Mouse (Mus musculus): ENCODE measurements around the gene Gramd1a.
A peak's percentile ranks its signal among the peaks of the same experiment; 100 is the strongest.

Gramd1a gene

DNA sequence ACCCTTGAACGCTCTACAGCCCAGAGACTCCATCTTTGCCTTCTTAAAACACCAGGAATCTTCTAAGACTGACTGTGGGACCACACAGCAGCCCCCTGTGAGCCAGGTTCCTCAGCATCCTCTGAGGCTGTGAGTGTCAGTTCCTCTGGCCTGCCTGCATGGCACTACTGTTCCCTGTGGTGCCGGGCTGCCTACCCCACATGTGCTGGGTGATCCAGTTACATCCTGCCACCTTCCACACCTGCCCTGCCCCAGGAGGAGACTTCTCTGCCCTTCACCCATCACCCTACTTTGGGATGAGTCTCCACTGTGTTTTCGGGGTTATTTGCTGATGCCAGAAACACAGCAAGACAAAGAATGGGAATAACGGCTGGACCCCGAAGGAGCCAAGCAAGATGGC lies 36.1 kb downstream of the Gramd1a start:
- DNase-seq = peak; percentile 57

DNA sequence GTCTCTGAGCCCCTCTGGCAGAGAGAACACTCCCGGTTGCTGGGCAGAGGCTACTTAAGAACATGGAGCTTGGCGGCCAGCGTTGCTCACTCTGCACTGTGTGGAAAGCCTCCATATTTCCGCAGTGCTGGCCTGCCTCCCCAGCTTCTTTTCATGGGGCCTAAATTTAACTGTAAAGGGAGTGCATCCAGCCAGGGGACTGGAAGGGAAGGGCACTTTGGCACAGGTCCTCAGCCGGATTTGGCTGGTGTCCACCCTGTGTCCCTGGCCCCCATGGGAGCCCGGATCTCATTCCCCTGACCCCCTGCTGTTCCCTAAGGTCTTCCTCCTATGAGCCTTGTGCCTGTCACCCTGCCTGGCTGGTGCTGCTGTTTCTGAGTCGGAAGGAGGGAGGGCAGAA lies 37.2 kb downstream of the Gramd1a start:
- peak; percentile 83 for DNase-seq

DNA sequence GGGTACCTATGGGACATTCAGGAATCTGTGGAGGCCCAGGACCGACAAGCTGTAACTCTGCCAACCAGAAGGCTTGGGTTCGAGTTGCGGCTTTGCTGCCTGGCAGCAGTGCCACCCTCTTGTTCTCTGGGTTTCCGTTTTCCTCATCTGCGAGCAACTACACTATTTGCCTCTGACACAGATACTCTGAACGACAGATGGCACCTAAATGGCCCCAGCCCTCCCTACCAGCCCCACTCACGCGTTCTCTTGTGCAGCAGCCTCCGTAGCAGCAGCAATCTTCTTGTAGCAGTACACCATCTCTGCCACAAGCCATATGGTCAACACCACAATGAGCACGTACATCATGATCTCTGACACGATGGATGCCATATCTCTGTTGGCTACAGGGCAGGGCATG lies 38.2 kb downstream of the Gramd1a start:
- peak; percentile 81 for DNase-seq

DNA sequence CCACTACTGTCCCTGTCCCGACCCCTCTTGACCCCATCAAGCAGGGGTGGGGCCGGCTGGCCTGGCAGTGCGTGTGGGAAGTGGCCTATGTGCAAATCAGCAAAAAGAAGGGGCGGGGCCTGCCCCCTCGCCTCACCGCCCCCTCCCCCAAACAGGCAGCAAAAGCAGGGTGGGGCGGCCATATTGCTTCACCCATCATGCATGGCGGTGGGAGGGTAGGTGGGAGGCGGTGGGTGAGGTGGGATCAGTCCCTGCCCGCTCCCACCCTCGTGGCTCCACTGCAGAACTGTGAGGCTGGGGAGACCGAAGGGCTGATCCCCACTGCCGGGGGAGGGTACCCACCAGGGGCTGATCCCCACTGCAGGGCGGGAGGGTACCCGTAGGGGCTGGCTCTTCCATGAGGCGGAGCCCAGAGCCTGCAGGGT lies 39.0 kb downstream of the Gramd1a start:
- DNase-seq = peak; percentile 75

DNA sequence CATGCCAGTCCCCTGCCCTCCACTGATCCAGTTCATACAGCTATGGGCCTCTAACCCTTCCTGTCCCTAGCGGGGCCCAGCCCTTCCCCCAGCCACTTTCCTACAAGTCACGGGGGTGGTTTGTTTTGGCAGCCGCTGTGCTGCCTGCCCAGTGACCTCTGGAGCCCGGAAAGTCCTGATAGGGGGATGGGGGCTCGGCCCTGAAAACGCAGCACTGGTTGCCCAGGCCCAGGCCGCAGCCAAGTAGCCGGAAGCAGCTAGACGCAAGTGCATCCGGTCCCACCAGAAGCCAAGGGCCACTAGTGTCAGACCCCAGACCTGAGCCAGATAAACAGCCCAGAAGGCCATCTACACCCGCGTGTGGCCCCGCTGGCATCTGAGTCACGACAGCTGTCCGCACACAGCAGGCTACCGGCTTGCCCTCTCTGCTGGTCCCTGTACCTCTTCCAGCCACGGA lies 40.1 kb downstream of the Gramd1a start:
- DNase-seq = peak; percentile 85

DNA sequence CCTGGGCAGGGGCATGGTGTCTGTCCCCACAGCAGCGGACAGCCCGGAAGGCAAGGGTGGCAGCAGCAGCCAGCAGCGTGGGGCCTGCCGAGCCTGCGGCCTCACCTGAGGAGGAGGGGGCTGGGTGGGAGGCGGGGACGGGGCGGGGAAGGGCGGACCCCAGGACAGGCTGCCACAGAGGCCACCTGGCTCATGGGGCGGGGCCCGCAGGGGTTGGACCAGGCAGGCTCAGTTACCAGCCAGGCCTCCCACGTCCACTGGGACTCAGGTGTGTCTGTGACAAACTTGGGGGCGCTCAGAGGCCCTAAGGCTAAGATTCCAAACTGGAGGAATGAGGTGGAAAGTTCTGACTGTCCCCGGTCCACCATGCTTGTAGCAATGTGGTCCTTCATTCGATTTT lies 40.5 kb downstream of the Gramd1a start, which contains the start of gene Hpn:
Gene Hpn, minus strand, starts transcription at position 109 of the 400 bp plus-strand sequence.
- no peak for DNase-seq

DNA sequence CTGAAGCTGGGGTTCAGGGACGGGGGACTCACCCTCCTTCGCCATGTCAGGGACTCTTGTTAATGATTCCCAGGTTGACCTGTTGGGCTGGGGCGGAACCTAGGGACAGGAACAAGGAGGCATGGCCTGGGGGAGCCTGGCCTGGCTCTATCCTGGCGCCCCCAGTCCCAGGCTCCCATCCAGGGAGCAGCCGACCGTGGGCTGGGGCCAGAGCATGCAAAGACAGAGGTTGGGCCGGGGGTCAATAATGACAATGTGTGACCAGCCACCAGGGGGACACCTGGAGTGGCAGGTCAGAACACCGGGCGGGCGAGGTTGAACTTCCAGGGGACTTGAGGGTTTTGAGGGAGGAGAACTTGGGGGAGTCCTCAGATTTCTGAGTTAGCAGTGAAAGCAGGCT lies 41.0 kb downstream of the Gramd1a start:
- no peak for DNase-seq

DNA sequence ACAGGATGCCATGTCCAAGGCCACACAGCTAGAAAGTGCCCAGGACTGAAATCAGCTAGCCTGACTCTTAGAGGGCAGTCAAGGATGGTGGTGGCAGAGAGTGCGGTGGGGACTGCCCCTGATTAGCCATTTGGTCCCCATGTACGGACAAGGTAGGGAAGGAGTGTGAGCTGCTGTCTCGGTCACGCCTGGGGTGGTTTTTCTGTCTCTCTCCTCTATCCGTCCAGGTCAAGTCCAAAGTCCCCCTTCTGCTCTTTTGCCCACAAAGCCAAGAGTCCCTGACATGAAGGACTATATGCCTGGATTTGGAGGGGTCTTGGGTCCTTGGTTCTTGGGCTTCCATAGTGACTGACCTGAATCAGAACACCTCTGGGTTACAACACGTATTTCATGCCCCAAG lies 41.9 kb downstream of the Gramd1a start:
- DNase-seq = no peak

DNA sequence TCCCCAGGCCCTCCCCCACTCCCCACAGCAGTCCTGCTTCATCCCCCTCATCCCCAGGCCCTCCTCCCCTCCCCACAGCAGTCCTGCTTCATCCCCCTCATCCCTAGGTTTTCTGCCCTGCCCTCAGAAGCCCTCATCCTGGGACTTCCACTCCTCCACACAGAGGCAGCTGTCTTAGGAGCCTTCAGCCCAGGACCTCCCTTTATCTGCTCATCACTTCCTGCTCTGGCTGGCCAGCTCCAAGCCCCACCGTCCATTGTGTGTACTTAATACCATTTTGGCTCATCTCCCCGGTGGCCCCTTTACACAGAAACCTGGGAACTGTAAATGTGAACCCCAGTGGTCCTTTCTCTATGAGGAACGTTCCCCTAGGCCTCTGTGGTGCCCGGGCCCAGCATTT lies 43.7 kb downstream of the Gramd1a start:
- peak; percentile 22 for DNase-seq

DNA sequence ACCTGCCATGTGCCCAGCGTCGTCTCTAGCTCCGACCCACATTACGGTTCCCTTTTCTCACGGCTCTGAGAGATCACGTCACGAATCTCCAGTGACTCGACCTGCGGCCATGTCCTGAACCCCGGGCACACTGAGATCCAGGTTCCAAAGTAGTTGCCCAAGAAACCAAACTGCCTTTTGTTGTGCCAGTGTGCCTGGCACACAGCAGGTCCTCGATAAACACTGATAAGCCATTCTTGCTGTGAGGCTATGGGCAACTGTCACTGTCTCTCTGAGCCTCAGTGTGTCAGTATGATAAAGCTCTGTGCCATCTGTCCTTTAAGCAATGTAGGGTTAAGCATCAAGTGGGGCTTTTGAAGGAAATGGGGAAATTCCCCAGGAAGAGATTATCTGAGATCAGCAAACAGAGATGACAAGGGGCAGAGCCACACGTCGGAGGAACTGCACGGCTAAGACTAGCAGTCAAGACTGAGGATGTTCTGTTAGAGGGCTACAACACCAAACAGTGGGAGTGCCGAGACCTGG lies 44.8 kb downstream of the Gramd1a start:
- DNase-seq = no peak

DNA sequence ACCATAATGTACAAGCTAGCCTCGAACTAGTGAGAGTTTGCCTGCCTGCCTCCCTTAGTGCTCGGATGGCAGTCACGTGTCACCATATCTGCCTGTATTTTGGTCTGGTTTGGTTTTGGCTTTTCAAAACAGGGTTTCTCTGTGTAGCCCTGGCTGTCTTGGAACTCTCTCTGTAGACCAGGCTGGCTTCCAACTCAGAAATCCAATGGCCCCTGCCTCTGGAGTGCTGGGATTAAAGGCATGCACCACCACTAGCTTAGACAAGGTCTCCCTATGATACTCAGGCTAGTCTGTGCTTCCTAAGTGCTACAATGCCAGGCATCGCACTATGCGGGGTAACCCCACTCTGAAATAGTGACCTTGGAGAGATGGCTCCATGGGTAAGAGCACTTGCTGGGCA lies 45.9 kb downstream of the Gramd1a start:
- DNase-seq = peak; percentile 32

DNA sequence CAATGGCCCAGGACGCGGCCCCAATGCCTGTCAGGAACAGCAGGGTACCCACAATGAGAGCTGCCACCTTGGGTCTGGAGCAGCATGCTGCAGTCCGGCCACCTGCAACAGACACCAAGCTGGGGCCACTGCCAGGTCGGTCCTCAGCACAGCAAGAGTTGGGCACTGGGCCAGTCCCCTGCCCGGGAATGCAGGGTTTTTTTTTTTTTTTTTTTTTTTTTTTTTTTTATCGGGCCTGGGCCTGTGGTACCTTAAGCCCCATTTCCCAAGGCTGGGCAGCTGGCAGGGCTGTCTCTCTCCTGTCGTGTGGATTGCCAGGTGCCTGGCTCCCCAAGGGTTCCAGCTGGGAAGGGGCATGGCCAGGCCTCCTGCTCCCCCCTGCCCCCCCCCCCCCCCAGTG lies 46.6 kb downstream of the Gramd1a start:
- DNase-seq = peak; percentile 83

DNA sequence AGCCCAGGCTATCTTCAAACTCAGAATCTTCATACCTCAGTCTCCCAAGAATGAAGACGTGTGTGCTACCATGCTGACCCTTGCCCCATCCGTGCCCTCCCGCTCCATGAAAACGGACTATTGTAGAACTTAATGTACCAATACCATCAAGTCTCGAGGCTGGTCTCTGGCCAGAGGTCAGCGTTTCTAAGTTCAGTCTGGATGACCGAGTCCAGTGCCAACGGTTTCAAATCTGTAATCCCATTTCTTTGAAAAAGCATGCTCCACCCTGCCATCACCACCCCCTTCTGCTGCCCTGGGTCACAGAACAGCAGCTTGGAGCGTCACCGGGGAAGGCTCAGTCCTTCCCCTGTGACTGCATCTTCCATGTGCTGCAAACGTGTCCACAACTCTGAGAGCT lies 47.9 kb downstream of the Gramd1a start:
- DNase-seq = peak; percentile 31

DNA sequence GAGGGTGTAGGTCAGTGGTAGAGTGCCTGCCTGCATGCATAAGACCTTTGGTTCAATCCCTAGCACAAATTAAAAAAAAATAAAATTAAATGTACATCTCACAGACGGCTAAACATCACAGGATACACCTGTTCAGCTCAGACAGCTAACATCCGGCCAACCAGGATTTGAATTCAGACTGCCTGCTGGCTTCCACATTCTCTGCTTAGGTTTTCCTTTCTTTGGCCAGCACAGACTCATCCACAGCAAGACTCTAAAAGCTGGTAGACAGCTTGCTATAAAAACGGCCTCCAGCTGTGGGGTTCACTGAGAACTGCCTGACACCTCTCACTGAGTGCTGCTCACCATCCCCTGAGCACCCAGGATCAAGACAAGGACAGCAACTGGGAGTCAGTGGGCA lies 49.5 kb downstream of the Gramd1a start:
- DNase-seq = peak; percentile 22

DNA sequence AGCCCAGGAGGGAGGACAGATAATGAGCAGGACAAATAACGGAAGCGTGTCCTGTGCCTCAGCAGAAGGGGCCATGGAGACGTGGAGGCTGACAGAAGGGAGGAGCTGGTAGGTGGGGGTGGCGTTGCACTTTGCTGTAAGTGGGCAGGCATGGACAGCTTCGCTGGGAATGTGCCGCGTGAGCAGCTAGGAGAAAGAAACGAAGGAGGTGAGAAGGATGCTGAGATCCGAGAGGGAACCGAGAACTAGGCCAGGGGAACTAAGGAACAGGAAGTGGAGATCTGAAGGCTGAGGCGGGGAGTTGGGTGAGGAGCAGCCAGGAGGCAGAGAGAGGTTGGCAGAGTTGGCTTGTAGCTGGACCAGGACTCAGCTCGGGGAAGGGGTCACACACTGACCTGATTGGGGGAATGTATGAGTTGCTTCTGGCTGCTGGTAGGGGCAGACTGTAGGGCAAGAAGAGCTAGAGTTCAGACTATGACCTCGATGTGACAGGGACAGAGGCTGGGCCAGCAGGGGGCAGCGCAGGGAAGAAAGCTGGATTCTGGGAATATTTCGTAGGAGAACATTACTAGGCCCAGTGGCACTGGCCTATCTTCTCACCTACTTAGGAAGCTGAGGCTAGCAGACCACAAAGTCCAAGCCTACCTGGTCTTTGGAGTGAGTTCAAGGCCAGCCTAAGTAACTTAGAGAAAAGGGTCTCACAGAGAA lies 50.5 kb downstream of the Gramd1a start:
- DNase-seq = peak; percentile 65

DNA sequence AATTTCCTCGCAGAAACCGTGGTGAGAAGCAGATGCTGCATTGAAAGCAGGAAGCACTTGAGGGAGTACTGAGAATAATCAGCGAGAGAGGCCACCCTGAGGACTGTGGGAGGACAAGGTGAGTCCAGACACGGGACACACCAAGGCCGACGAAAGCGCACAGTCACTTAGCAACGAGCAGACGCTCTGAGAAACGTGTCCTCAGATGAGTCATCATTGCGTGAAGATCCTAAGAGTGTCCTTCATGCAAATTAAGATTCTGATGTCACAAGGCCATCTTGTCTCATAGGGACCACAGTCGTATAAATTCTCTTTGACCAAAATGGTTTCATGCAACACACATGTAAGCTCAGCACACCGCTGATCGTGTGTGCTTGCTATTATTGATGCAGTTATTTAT lies 54.9 kb downstream of the Gramd1a start:
- DNase-seq = no peak

DNA sequence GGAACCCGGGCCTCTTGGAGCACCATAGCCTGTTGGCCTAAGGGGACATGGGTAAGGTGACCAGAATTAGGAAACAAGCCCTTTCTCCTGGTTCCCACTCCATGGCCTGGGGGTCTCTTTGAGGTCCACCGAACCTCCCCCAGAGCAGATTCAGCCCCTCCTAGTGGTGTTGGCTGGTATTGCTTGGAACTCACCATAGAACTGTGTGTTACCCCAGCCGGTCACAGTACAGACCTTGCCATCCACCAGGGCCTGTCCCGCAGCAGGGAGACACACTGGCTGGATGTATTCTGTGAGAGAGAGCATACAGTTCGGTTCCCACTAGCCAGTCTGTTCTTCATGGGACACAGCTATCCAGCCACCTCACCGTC lies 56.1 kb downstream of the Gramd1a start:
- no peak for DNase-seq

DNA sequence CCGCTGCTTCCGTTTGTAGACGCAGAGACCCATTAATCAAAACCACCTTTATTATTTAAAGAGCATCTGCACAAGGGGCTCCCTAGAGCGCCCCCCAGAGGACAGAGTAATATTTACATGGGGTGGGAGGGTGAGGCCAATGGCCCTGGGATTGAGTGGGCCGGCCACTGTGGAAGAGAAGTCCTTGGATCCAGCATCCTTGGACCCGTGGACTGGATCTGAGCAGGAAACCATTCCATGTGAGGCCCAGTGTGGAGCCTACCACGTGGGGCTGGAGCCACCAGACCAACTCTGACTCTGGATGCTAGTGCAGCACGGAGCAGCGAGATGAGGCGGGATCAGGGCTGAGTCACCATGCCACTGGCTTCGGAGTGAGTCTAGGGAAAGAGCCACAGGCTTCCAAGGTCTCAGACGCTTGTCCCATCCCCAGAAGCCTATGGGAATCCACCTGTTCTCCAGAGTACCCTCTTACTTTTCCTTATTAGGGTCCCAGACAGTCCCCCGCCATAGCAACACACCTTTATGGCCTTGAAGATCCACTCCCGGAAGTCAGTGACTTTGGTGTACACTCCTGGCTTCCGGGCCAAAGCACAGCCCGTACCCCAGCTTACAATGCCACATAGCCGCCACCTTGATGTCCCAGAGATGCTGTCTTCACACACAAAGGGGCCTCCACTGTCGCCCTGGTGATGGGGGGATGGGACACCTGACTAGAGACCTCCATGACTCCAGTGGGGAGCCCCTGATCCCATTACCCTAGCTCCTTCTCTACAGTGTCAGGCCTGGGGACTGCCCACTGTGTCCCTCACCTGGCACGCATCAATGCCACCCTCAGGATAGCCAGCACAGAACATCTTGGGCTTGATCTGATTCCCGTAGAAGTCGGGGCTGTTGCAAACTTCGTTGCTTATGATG lies 56.7 kb downstream of the Gramd1a start:
- no peak for DNase-seq

DNA sequence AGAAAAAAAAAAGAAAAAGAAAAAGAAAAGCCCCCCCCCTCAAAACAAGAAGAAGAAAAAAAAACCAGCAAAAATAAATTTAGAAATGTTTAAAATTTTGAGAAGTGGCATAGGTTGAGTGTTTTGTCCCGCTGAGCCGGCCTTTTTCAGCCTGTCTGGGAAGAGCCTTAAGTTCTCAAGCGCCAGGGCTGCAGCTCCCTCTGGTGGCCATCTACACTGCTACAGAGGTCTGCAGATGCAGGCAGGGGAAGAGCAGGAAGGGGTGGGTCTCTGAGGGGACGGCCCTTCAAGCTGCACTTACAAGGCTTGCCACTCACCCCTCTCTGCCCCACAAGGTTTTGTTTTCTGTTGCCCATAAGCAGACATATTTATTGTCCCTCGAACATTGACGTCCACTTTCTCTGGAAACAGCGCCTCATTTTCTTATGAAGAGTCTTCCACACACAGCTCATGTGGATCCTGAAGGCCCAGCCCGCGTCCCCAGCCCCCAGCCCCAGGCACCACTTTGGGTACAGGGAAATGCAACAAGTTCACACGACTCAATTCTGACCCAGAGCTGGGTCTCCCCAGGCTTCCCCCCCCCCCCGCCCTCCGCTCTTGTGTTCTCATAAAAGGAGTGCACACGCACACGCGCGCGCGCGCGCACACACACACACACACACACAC lies 58.0 kb downstream of the Gramd1a start:
- peak; percentile 86 for DNase-seq

DNA sequence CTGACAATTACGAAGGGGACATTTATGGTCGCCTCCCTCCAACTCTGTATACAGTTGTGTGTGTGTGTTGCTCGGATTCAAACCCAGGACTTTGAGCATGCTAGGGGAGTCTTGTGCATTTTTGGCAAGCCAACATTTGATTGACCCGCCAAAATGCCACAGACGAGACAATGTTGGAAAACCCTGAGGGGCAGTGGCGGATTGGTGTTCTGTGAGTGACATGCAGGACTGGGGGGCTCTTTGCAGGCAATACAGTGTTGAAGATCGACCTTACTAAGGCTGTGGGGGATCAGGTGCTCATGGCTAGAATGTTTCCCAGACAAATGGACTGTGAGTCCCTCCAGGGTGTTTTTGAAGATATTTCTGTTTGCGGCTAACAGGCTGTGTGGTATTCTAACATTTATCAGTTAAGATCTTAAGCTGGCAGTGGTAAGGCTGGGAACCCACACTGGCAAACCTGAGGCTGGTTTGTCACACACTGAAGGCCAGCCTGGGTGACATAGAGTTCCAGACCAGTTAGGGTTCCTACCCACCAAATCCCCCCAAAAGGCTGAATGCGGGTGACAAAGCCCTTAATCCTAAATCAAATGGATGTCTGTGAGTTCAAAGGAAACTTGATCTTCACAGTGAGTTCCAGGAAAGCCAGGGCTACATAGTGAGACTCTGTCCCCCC lies 58.7 kb downstream of the Gramd1a start:
- DNase-seq = no peak

DNA sequence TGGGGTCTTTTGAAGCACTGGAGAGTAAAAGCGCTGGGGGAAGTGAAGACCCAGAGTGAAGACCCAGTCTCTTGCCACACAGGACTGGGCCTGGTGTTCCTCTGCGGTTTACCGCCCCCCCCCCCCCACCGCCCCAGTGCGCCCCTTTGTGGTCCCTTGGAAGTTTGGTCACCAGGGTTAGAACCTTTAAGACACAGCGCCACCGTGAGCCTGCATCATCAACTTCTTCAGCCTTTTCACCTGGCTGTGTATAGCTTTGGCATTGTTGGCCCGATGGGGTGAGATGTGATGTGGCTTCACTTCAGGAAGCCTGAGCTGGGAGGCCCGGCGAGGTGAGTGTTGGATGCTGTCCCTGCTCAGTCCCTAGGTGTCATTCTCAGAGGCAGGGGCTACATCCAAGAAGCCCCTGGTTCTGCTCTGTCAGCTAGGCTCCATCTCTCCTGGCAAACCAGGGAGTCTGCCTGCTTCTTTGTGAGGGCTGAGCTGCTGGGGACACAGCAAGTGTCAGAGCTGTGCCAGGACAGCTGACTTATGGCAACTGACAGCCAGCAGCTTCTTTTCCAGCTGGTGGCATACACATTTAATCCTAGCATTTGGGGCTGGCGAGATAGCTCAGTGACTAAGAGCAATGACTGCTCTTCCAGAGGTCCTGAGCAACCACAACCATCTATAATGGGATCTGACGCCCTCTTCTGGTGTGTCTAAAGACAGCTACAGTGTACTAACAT lies 60.8 kb downstream of the Gramd1a start:
- no peak for DNase-seq

DNA sequence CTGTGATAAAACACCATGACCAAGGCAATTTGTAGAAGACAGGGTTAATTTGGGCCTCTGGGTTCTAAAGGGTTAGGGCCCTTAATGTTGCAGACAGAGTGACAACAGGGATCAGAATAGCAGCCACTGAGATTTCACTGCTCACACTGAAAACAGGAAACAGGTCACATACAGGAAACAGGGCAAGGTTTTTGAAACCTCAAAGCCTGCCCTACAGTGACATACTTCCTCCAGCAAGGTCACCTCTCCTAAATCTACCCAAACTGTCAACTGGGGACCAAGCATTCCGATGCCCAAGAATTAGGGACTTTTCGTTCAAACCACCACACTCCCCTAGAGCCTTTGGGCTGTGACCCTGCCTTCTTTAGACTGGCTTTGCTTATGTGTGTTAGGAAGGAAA lies 66.0 kb downstream of the Gramd1a start:
- DNase-seq = no peak
